Mouse (Mus musculus): ENCODE results near the gene Atp6v1g1. TPM values are rescaled to one million over a fixed set of nuclear protein-coding genes. Genes with fewer than 3 reads are reported as not detected.

Atp6v1g1 gene
- polyA plus RNA-seq, 2 experiments = 138 to 289 TPM

DNA sequence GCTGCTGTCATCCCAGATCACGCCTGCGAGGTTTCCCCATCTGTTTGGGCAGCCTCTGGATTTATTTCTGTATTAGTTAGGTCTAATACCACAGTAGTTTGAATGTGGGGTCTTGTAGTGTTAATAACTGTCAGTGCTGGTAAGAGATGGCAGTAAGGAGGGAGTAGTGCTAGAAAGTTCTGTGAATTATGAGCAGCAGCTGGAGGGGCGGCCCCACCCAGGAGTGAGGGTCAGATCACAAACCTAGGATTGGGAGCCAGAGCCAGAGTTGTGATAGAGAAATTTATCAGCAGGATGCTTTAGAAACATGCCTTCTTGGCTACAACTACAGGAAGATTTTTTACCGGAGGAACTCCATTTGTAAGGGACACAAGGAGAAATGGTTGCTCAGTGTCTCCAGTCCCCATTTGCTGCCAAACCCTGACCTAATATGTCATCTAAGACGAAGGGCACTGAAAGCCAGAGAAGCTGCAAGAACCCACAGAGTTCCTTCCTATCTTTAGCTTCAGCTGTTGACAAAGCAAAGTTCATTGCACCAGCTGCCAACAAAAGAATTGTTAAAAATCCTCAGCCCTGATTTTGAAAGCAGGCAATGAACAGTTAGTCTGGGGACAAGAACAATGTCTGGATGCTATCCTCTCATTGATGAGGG is 50.0 kb downstream of the Atp6v1g1 start:
- H3K36me3 ChIP-seq (ENCODE audit: control insufficient read depth, insufficient read depth, low read length) = no peaks in the 10 kb centered on the region
- 72% methylated on average over 5 of the region's 5 CpGs for WGBS
- DNase-seq (ENCODE audit: low spot score) (no peak), ATAC-seq (ENCODE audit: low FRiP score, low read depth) (peak; percentile 47; the same call in 1 of the 2 replicates)
- H3K9ac ChIP-seq (ENCODE audit: low read depth, low read length, severe bottlenecking) = no peak overlapping the region
- H3K4me3 ChIP-seq (replicated peaks; ENCODE audit: low read length) = no peak overlapping the region
- H3K4me2 ChIP-seq (replicated peaks; ENCODE audit: low read depth, low read length, severe bottlenecking) = no peak overlapping the region
- TF ChIP-seq POLR2A (IDR thresholded peaks at IDR 0.05; ENCODE audit: borderline replicate concordance, extremely low read depth, insufficient read depth, insufficient read length) = no peak
- H3K27me3 ChIP-seq (ENCODE audit: control insufficient read depth, insufficient read depth, low read length) = no peaks in the 10 kb centered on the region
- H3K4me1 ChIP-seq (ENCODE audit: control insufficient read depth, insufficient read depth, low read length) = no peaks in the 10 kb centered on the region
- H3K27ac ChIP-seq (replicated peaks; ENCODE audit: low read depth, low read length) = no peak overlapping the region
- H3K9me3 ChIP-seq (ENCODE audit: control insufficient read depth, low read length) = no peaks in the 10 kb centered on the region

- TF ChIP-seq POLR2A (IDR thresholded peaks at IDR 0.05; ENCODE audit: borderline replicate concordance, extremely low read depth, insufficient read depth, insufficient read length) = no peak
- WGBS = 75% methylated on average over 10 of the region's 10 CpGs
- Histone ChIP-seq H3K9ac (ENCODE audit: low read depth, low read length, severe bottlenecking) (no peak overlapping the region), H3K36me3 (ENCODE audit: control insufficient read depth, insufficient read depth, low read length) (no peaks in the 10 kb centered on the region), H3K4me1 (ENCODE audit: control insufficient read depth, insufficient read depth, low read length) (no peaks in the 10 kb centered on the region), H3K9me3 (ENCODE audit: control insufficient read depth, low read length) (no peaks in the 10 kb centered on the region), H3K27me3 (ENCODE audit: control insufficient read depth, insufficient read depth, low read length) (no peaks in the 10 kb centered on the region), H3K4me2 (replicated peaks; ENCODE audit: low read depth, low read length, severe bottlenecking) (no peak overlapping the region), H3K27ac (replicated peaks; ENCODE audit: low read depth, low read length) (no peak overlapping the region), H3K4me3 (replicated peaks; ENCODE audit: low read length) (no peak overlapping the region)
- DNase-seq (ENCODE audit: low spot score) = no peak
- no peak for ATAC-seq (ENCODE audit: low FRiP score, low read depth)
Observed at GRCm38 (mm10) chr4:63595259-63595658, 50.7 kb downstream of the Atp6v1g1 start.

DNA sequence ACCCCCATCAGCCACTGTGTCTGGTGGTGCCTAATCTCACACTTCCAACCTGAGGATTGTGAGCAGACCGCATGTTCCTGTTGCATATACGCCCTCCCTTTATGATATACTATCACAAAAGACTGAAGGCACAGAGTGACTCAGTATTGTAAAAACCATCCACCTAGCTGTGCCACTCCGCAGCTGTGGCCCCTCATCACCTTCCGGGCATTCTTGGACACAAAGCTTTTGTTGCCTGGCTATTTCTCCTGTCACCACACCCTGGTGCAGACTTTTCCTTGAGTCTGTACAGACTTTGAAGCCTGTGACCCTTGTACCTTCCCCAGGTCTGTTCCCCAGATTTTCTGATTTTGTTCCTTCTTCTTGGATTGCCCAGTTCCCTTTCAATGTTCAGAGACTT is 51.4 kb downstream of the Atp6v1g1 start:
- no peaks in the 10 kb centered on the region for H3K9me3 ChIP-seq (ENCODE audit: control insufficient read depth, low read length)
- H3K9ac ChIP-seq (ENCODE audit: low read depth, low read length, severe bottlenecking) = no peak overlapping the region
- no peak overlapping the region for H3K27ac ChIP-seq (replicated peaks; ENCODE audit: low read depth, low read length)
- ATAC-seq (ENCODE audit: low FRiP score, low read depth) (no peak), DNase-seq (ENCODE audit: low spot score) (no peak)
- H3K36me3 ChIP-seq (ENCODE audit: control insufficient read depth, insufficient read depth, low read length) = no peaks in the 10 kb centered on the region
- no peak overlapping the region for H3K4me2 ChIP-seq (replicated peaks; ENCODE audit: low read depth, low read length, severe bottlenecking)
- no peak overlapping the region for H3K4me3 ChIP-seq (replicated peaks; ENCODE audit: low read length)
- TF ChIP-seq POLR2A (IDR thresholded peaks at IDR 0.05; ENCODE audit: borderline replicate concordance, extremely low read depth, insufficient read depth, insufficient read length) = no peak
- H3K27me3 ChIP-seq (ENCODE audit: control insufficient read depth, insufficient read depth, low read length) = no peaks in the 10 kb centered on the region
- no peaks in the 10 kb centered on the region for H3K4me1 ChIP-seq (ENCODE audit: control insufficient read depth, insufficient read depth, low read length)
- WGBS = 97% methylated on average over 4 of the region's 4 CpGs

Other genes starting within 250 kb of the Atp6v1g1 start
- gene Orm1, start 200.2 kb upstream of the Atp6v1g1 start, polyA plus RNA-seq (2012; rRNA removed) = 0.28 TPM in 1 of 2 replicates, not detected in the other
- 0.43 and 1.6 TPM in 2 replicates for gene Orm1, start 200.2 kb upstream of the Atp6v1g1 start, polyA plus RNA-seq (2014; fragmentation: Nextera tagmentation; extraction: Ambion mirVana)
- gene Orm3, start 188.6 kb upstream of the Atp6v1g1 start, polyA plus RNA-seq (2012; rRNA removed) = not detected in 2 replicates
- gene Orm3, start 188.6 kb upstream of the Atp6v1g1 start, polyA plus RNA-seq (2014; fragmentation: Nextera tagmentation; extraction: Ambion mirVana) = not detected in 2 replicates
- gene Orm2, start 182.3 kb upstream of the Atp6v1g1 start, polyA plus RNA-seq (2012; rRNA removed) = not detected in 2 replicates
- gene Orm2, start 182.3 kb upstream of the Atp6v1g1 start, polyA plus RNA-seq (2014; fragmentation: Nextera tagmentation; extraction: Ambion mirVana) = not detected in 2 replicates
- gene Akna, start 141.4 kb upstream of the Atp6v1g1 start, polyA plus RNA-seq (2012; rRNA removed) = 6.2 and 7.1 TPM in 2 replicates
- gene Akna, start 141.4 kb upstream of the Atp6v1g1 start, polyA plus RNA-seq (2014; fragmentation: Nextera tagmentation; extraction: Ambion mirVana) = 5.4 and 7.0 TPM in 2 replicates
- 34.3 and 44.9 TPM in 2 replicates for gene Whrn, start 48.8 kb upstream of the Atp6v1g1 start, polyA plus RNA-seq (2012; rRNA removed)
- 6.6 and 11.1 TPM in 2 replicates for gene Whrn, start 48.8 kb upstream of the Atp6v1g1 start, polyA plus RNA-seq (2014; fragmentation: Nextera tagmentation; extraction: Ambion mirVana)
- 7.1 and 9.6 TPM in 2 replicates for gene Tmem268, start 14.0 kb downstream of the Atp6v1g1 start, polyA plus RNA-seq (2012; rRNA removed)
- 6.6 and 7.7 TPM in 2 replicates for gene Tmem268, start 14.0 kb downstream of the Atp6v1g1 start, polyA plus RNA-seq (2014; fragmentation: Nextera tagmentation; extraction: Ambion mirVana)
- not detected in 2 replicates for gene Gm11213, start 60.5 kb downstream of the Atp6v1g1 start, polyA plus RNA-seq (2012; rRNA removed)
- not detected in 2 replicates for gene Gm11213, start 60.5 kb downstream of the Atp6v1g1 start, polyA plus RNA-seq (2014; fragmentation: Nextera tagmentation; extraction: Ambion mirVana)
- not detected in 2 replicates for gene Tex48, start 77.7 kb downstream of the Atp6v1g1 start, polyA plus RNA-seq (2012; rRNA removed)
- not detected in 2 replicates for gene Tex48, start 77.7 kb downstream of the Atp6v1g1 start, polyA plus RNA-seq (2014; fragmentation: Nextera tagmentation; extraction: Ambion mirVana)
- not detected in 2 replicates for gene Gm11214, start 118.6 kb downstream of the Atp6v1g1 start, polyA plus RNA-seq (2012; rRNA removed)
- not detected in 2 replicates for gene Gm11214, start 118.6 kb downstream of the Atp6v1g1 start, polyA plus RNA-seq (2014; fragmentation: Nextera tagmentation; extraction: Ambion mirVana)
- 0.05 and 0.08 TPM in 2 replicates for gene Tnfsf15, start 200.3 kb downstream of the Atp6v1g1 start, polyA plus RNA-seq (2012; rRNA removed)
- gene Tnfsf15, start 200.3 kb downstream of the Atp6v1g1 start, polyA plus RNA-seq (2014; fragmentation: Nextera tagmentation; extraction: Ambion mirVana) = 0.10 and 0.39 TPM in 2 replicates

Measured in limb, embryonic 14.5 days (tissue).